Mouse (Mus musculus) left cerebral cortex, adult 8-10 months (tissue): ENCODE data around the gene Bcar3. TPM values are rescaled to one million over a fixed set of nuclear protein-coding genes. Genes with fewer than 3 reads are reported as not detected.

Experiments
- DNase-seq, 2 experiments: peaks; one replicate each; pipeline ENCODE4 v3.0.0; 2022; ENCODE audit warnings: low spot score in 2 of 2
- microRNA-seq, 2 experiments: library from miRNA; unstranded; fragments of <30 nt; microRNA quantifications; one replicate each; pipeline ENCODE4 v1.2.0; 2022
- total RNA-seq, 4 experiments: library from RNA; stranded (reverse); gene quantifications; 2 replicates each; pipeline ENCODE4 v1.2.4; 2022

Gene Bcar3
- total RNA-seq, 4 experiments from 2014 or later, result 13.1 to 18.8 (median 16.8) TPM

- DNase-seq, result no peak
These were observed 271.3 kb downstream of the Bcar3 start for GRCm38 (mm10) chr3:122565285-122565684.

GRCm38 (mm10) chr3:122566112-122566511 lies 272.2 kb downstream of the Bcar3 start:
- no peak for DNase-seq

- DNase-seq, result no peak
These were observed 272.6 kb downstream of the Bcar3 start for GRCm38 (mm10) chr3:122566549-122566948.

DNA sequence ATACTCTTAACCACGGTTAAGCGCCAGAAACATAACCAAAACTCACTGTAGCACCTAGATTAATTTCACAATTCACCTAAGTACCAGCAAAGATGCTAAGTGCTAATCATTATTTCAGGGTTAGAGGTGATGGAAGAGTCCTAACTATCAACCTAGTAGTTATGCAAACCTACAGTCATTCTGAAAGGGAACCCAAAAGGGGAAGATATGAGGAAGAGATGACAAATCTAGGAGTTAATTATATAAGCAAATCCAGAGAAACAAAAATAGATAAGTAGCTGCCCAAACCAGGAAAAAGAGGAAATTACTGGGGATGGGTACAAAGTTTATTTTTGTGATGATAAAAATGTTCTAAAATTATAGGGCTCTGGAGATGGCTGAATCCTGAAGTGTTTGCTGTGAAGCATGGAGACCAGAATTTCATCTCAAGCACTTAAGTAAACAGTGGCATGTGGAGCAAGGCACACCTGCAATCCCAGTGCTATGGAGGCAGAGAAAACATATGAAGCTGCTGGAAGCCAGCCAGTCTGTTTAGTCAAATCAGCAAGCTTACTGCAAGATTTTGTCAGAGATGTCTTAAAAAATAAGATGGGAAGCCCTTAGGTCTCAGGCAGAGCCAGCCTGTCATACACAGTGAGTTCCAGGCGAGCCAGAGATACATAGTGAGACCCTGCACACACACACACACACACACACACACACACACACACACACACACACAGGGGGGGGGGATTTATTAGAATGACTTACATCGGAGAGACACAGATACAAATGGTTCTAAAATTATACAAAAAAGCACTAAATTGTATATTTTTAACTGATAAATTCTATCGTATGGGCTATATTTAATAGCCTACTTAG lies 279.7 kb downstream of the Bcar3 start:
- DNase-seq, result peak in 1 of 2 experiments; percentile 58

DNA sequence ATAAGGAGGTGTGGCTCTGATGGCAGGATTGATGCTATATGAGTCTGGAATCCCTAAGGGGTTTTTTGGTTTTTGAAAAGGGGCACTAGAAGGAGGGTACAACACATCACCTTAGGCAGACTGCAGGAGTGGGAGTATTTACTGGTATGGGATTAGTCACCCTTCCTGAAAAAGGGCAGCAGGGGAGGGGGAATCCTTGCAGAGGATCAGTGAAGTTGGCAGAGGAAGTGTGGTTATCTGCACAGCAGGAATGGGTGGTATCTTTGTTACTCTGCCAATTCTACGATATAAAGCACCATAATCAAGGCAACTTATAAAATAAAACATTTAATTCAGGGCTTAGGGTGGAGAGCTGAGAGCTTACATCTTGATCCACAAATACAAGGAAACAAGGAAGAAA lies 281.0 kb downstream of the Bcar3 start:
- DNase-seq, result no peak

DNA sequence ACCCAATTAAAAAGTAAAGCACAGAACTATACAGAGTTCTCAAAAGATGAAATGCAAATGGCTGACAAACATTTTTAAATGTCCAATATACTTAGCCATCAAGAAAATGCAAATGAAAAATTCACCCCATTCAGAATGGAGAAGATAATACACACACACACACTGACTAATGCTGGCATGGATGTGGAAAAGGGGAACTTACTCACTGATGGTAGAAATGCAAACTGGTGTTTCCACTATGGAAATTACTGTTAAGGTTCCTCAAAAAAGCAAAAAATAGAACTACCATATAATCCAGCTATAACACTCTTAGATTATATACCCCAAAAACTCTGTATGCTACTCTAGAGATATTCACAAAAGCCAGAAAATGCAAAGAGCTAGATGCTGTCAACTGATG lies 283.4 kb downstream of the Bcar3 start:
- DNase-seq, result no peak

Small RNA genes within 50 kb of the gene (microRNA-seq; reads per million reads assigned to microRNA genes)
- gene Mir760 (1,750 to 3,269 reads per million in 2 experiments), gene Mir7657 (0 reads per million in 2 experiments)

Other genes with a start within 250 kb of the Bcar3 start
- gene Abca4, start 249.7 kb upstream of the Bcar3 start, total RNA-seq, result 1 to 10 TPM; 3.1 to 3.3 (median 3.2) TPM
- 100 to 1,000 TPM in 1 of 4 experiments, 10 to 100 TPM in 3; 82.3 to 105 (median 88.4) TPM for gene Gclm, start 48.6 kb upstream of the Bcar3 start, total RNA-seq
- gene Dnttip2, start 19.7 kb upstream of the Bcar3 start, total RNA-seq, result 10 to 100 TPM; 30.0 to 36.1 (median 30.8) TPM